Mouse (Mus musculus): ENCODE measurements at regions not wholly inside any gene's neighbourhood (a gene's known extent, or its start where the extent isn't known, plus 50 kb on each side); places are given as distances from the start of the nearest gene placed in this dataset.
A peak's percentile ranks its signal among the peaks of the same experiment; 100 is the strongest.
"Not testable (repeated sequence)": the region's sequence is repeated elsewhere in the genome, so short reads cannot be mapped to it uniquely, and the experiment has no call there.

DNA sequence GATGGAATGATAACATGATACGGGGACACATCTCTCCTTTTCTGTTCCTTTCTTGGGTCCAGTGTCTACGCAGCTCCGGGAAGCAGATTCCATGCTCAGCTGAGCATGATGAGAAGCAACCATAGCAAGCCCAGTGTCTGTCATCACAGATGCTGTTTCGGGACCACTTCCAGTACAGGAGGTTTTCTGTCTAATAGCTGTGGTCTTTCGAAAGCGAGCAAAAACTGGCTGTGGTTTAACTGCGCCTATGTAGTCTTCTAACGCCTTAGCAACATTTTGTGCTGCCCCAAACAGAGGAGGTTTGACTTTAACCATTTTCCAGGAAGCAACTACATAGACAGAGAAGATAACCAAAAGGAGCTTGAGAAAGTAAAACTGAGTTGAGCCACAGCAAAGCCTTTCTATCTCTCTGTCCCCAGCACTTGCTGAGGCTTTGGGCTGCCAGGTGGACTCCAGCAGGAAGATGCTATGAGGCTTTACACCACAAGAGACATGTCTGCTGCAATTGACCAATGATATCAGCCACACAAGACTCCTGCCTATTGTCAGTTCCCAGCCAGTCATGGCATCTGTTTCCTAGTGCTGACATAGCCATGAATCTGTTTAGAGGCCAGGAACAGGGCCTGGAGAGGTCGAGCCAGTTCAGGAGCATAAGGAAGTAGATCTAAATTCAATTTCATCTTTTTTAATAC, 95.1 kb downstream of the Stard3nl start:
- DNase-seq, result peak; percentile 7

DNA sequence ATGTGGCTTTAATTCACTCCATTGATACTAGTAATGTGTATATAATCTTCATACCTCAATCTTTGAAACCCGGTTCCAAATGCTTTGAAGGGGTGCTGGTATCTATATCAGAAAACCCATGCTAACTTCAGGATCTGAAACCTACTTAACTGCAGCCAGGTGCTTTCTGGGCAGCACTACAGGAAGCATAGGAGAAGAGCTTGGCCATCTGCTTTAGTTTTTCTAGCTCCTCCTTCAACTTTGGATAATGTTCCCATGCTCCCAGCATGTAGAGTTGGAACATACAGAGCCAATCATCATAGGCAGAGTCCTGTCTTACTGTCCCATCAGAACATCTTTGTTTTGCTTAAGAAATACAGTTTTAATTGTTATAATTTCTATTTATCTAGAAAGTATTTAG, 99.3 kb downstream of the Stard3nl start:
- no peak for DNase-seq

DNA sequence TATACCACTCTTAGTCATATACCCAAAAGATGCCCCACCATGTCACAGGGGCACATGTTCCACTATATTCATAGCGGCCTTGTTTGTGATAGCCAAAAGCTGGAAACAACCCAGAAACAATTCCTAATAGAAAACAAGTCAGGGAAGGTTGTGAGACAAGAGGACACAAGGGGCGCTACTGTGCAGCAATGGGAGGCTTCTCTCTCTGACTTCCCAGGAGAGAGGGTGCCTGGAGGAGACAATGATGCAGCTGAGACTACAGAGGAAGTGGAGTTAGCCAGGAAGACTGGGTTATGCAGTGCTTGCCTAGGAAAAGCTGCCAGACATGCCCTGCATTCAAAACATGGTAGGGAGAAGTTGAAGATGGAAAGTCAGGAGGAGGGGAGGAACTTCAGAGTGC, 102.6 kb downstream of the Stard3nl start:
- peak; percentile 2 for DNase-seq

DNA sequence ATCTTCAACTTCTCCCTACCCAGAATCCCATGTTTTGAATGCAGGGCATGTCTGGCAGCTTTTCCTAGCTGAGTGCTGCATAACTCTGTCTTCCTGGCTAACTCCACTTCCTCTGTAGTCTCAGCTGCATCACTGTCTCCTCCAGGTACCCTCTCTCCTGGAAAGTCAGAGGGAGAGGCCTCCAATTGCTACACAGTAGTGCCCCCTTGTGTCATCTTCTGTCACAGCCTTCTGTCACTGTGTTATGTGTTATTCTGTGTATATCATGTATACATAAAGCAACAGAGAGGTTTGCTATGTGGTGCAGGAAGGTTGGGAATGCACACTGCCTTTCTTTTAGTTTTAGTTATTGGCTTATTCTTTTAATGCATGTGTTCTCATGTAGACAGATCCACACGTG, 112.4 kb downstream of the Stard3nl start:
- peak; percentile 5 for DNase-seq

- DNase-seq, result peak; percentile 1
Observed at GRCm38 (mm10) chr13:19272548-19273295, 122.9 kb downstream of the Stard3nl start.

DNA sequence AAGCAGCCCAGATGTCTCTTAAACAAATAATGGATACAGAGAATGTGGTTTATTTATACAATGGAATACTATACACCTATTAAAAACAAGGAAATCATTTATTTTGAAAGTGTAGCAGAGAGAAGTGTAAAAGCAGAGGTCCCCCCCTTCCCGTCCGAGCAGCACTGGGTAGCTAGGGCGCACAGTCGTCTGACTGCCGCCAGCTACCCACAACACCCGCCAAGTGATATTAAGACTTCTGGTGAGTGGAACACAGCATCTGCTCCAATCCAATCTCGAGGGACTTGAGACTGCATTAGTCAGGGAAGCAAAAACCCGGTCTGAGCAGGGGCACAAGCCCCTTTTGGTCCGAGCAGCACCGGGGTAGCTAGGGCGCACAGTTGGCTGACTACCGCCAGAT, 130.6 kb downstream of the Stard3nl start:
- not testable (repeated sequence) for DNase-seq

DNA sequence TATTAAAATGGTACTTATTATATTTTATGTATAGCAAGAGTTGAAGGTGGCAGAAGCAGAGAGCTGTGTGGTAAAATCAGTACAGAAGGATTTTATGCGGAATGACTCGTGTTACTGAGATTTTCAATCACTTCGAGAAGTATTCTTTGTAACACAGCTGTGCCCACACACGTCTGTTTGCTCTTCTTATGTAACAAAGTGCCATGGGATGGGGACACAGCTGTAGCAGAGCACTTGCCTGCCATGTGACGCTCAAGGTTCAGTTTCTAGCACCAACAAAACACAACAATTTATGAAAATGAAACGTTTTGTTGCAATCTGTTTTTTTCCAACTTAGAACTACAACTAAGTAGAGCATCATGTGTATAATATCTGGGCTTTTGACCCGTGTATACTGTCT, 149.0 kb downstream of the Stard3nl start:
- not testable (repeated sequence) for DNase-seq

- DNase-seq, result not testable (repeated sequence)
Observed at GRCm38 (mm10) chr13:19242580-19242979, 153.0 kb downstream of the Stard3nl start.

DNA sequence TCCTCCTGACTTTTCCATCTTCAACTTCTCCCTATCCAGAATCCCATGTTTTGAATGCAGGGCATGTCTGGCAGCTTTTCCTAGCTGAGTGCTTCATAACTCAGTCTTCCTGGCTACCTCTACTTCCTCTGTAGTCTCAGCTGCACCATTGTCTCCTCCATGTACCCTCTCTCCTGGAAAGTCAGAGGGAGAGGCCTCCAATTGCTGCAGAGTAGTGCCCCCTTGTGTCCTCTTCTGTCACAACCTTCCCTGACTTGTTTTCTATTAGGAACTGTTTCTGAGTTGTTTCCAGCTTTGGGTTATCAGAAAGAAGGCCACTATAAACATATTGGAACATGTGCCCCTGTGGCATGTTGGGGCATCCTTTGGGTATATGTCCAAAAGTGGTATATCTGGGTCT, 159.3 kb downstream of the Stard3nl start:
- DNase-seq, result peak; percentile 44

DNA sequence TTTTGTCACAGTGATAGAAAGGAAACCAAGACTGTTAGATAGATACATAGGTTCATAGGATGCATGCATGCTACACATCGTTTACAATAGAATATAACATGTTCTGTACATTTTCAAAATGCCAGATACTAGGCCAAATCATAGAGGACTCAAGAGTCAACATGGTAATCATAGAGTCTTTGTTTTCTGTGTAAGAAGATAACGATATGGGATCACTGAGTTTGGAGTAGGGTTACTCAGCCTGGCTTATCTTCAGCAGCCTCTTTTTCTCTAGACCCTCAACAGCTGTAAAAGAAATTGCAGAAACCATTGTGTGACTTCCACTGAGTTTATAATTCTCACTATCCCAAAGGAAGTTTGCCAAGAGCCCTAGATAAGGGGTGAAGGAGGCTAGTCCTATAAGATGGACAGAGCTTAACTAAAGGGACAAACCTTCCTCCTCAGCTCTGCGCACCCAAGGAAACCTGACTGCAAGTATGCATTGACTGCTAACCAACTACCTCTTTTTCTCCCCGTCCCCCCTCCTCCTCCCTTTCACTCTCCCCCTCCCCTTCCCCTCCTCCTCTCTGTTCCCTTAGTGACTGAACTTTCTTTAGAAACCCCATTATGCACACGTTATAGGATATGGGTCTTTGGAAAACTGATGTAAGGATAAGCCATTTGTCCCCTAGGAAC, 160.8 kb downstream of the Stard3nl start:
- no peak for DNase-seq

GRCm38 (mm10) chr13:19220004-19220403, 175.6 kb downstream of the Stard3nl start:
- DNase-seq, result not testable (repeated sequence)

DNA sequence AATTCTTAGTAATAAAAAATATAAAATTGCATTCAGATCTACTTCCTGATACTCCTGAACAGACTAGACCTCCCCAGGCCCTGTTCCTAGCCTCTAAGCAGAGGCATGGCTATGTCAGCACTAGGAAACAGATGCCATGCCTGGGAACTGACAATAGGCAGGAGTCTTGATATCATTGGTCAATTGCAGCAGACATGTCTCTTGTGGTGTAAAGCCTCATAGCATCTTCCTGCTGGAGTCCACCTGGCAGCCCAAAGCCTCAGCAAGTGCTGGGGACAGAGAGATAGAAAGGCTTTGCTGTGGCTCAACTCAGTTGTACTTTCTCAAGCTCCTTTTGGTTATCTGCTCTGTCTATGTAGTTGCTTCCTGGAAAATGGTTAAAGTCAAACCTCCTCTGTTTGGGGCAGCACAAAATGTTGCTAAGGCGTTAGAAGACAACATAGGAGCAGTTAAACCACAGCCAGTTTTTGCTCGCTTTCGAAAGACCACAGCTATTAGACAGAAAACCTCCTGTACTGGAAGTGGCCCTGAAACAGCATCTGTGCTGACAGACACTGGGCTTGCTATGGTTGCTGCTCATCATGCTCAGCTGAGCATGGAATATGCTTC, 176.1 kb downstream of the Stard3nl start:
- DNase-seq, result peak; percentile 21

GRCm38 (mm10) chr13:19204669-19205068, 190.9 kb downstream of the Stard3nl start:
- DNase-seq, result no peak

DNA sequence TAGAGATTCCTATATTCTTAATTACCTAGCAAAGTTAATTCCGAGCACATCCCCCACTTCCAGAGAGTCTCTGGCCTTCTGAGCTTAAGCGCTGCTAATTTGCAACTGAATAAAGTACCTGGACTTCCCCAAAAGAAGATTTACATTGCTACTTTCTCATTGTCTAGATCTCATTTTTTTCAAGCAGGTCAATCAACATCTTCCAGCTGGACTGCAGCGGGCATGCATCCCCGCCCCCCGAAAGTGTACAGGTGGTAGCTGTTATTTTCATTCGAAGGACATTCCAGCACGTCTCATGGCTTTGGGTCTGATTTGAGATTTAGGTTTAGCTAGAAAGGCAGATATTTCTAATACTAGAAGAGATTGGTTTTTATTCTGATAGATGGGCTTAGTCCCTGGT, 193.3 kb downstream of the Stard3nl start:
- not testable (repeated sequence) for DNase-seq
